Mouse (Mus musculus): ENCODE data around the gene Zfp423. TPM values are rescaled to one million over a fixed set of nuclear protein-coding genes. Genes with fewer than 3 reads are reported as not detected.

Gene Zfp423
- polyA plus RNA-seq, 1 experiment from 2014 or later, result 39.2 TPM

- H3K9ac ChIP-seq (ENCODE audit: low read length), result no peak overlapping the region
- DNase-seq (ENCODE audit: low spot score) (no peak), ATAC-seq (ENCODE audit: insufficient number of reproducible peaks, low FRiP score, low TSS enrichment, low read depth) (no peak)
- WGBS, result 83% methylated on average over 1 of the region's 1 CpGs
- no peaks in the 10 kb centered on the region for H3K27me3 ChIP-seq (ENCODE audit: control insufficient read depth, insufficient read depth, low read length)
- no peaks in the 10 kb centered on the region for H3K9me3 ChIP-seq (ENCODE audit: control insufficient read depth, low read length)
- H3K4me2 ChIP-seq (ENCODE audit: low read depth, severe bottlenecking), result no peak overlapping the region
- no peak overlapping the region for H3K27ac ChIP-seq (replicated peaks; ENCODE audit: low read depth, low read length)
- no peaks in the 10 kb centered on the region for H3K36me3 ChIP-seq (ENCODE audit: control insufficient read depth, insufficient read depth, low read length)
- no peak overlapping the region for H3K4me3 ChIP-seq (ENCODE audit: low read depth, low read length)
- no peaks in the 10 kb centered on the region for H3K4me1 ChIP-seq (ENCODE audit: control insufficient read depth, insufficient read depth, low read length)
Observed at GRCm38 (mm10) chr8:87613701-87614100, 345.7 kb downstream of the Zfp423 start.

Other genes with a start within 250 kb of the Zfp423 start
- 30.8 and 41.9 TPM in 2 replicates for gene Cnep1r1, start 159.2 kb upstream of the Zfp423 start, polyA plus RNA-seq (2014; fragmentation: Nextera tagmentation; extraction: Ambion mirVana)
- 51.8 and 58.8 TPM in 2 replicates for gene Heatr3, start 178.3 kb upstream of the Zfp423 start, polyA plus RNA-seq (2014; fragmentation: Nextera tagmentation; extraction: Ambion mirVana)
- 11.9 and 13.3 TPM in 2 replicates for gene Tent4b, start 239.6 kb upstream of the Zfp423 start, polyA plus RNA-seq (2014; fragmentation: Nextera tagmentation; extraction: Ambion mirVana)